Mouse (Mus musculus) cerebellum, adult 18-20 months (tissue): ENCODE data around the gene Spc25.

ENCODE experiments used
- DNase-seq, 2 experiments: peaks; one replicate each; pipeline ENCODE4 v3.0.0; 2021

Spc25 gene

DNA sequence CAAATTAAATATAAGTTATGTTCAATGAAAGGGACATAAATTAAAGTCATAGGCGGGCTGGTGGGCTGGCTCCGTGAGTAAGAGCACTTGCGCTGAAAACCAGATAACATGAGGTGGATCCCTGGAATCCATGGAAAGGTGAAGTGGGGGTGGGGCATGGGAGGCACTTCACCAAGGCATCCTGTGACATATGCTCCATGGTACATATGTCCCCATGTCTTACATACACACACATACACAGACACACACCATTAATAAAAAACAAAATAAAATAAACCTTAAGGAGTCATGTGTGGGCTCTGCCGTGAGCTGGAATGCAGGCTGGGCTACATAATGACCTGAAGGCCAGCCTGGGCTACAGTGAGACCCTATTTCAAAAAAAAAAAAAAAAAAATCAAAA, 26.3 kb downstream of the Spc25 start:
- no peak for DNase-seq

- DNase-seq = no peak
Measured at GRCm38 (mm10) chr2:69175296-69175695, 30.7 kb downstream of the Spc25 start.

DNA sequence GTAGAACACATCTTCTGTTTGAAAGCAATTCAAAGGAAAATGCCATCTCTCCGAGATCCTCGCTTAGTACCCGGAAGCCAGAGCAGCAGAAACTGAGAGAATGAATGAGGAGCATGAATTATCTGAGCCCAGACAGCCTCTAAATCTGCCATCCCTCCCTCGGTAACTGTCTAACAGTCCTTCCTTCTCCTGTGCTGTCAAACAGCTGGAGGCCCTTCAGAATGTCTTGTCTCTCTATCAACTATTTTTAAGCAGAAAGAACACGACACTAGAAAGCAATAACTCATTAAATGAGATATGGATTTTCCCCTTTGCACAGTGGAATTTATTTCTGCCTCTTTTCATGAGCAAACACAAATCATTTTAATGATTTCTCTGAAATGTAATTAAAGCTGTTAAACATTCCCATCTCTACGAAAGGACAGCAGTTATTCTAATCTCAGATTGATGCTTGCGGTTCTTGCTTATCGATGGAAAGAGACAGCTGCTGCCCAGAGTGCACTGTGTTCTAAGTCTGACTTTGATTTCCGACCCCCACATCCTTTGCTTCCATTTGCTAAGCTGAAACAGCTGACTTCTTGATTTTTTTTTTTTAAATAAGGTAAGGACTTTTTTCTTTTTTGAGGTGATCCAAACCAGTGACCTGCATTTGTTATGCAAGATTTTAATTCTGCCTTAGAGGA, 35.5 kb downstream of the Spc25 start:
- DNase-seq = no peak

GRCm38 (mm10) chr2:69158907-69159306, 47.1 kb downstream of the Spc25 start:
- DNase-seq = no peak

DNA sequence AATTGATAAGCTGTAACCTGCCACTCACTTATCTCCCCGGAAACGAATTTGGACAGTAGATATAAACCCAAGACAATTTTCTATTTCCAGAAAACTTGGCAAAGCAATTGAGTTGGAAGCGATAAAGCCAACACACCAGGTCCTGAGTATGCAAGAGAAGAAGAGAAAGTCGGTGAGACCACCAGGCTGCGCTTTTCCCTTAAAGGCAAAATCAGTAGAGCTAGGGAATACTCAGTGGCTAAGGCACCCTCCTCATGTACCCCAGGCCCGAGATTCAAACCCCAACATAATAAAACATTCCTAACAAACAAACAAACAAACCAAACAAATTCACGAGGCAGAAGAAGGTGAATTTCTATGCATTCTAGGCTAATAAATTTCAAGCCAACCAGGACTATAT, 49.7 kb downstream of the Spc25 start:
- DNase-seq = no peak

DNA sequence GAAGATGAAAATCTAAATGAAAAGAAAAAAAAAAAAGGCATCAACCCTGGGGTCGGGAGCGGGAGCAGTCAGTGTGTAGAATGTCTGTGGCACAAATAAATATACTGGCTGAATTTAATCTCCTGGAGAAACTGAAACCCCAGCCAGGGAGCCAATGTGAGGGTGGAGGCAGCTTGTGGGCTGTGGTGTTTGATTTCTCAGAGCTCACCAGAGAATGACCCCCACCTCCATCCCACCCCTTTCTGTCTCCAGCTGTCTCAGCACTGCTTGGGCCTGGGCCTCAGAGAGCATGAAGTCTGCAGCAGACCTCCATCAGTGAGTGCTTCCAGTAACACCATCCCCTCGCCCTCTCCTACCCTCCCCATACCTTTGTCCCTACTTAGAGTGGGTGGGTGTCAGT, 50.1 kb downstream of the Spc25 start:
- DNase-seq = no peak

DNA sequence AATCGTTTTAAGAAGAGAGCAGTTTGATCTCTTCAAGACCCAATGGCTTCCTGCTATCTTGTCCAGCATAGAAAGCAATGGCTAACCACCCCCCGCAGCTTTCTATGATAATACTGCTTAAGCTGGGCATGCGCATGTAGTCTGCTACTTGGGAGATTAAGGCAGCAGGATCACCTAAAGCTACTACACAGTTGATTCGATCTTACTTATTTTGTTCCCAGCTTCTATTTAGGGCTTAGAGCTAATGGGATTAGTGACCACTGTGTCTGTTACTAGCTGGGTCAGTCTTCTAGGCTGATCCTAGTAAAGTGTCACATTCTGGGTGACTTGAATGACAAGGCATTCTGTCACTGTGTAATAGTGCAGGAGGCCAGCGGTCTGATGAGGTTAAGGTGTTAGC, 55.2 kb downstream of the Spc25 start:
- no peak for DNase-seq

DNA sequence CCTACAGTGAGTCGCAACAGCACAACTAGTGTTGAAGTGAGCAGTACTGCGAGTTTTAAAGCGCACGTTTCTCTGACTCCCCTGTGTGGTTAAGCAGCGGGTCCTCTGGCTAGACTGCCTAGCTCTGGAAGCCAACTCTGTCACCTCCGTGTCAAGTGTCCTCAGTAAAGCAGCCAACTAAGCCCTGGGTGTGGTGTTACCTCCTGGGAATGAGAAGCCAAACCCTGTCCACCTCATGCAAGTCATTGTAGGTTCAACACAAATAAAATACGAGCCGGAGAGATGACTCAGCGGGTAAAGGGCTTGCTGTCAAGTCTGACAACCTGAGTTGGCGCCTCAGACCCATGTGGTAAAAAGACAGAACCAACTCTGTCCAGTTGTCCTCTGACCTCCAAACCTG, 56.8 kb downstream of the Spc25 start:
- DNase-seq = no peak

- DNase-seq = no peak
Measured at GRCm38 (mm10) chr2:69148691-69149090, 57.3 kb downstream of the Spc25 start.
